Mouse (Mus musculus): ENCODE results near the gene Ntn1. TPM values are rescaled to one million over a fixed set of nuclear protein-coding genes. Genes with fewer than 3 reads are reported as not detected.

Gene Ntn1
- polyA plus RNA-seq, 1 experiment from 2014 or later, result 9.1 TPM

DNA sequence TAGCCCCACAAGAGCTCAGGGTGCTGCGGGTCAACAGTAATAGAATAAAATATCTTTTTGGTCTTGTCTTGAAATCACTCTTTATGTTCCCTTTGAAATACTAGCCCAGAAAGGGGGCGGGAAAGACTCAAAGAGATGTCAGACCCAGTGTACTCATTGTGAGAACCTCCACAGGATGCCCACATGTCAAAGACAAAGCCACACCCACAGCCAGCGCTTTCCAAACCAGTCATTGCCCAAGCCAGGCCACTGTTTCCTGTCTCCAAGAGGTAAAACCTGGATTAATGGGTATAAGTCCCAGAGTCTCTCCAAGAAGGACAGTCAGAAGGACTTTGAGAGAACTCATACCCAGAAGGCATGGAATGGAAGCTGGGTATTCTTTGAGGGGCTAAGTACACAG is 60.3 kb downstream of the Ntn1 start:
- ATAC-seq, result no peak
- Histone ChIP-seq H3K36me3 (no peaks in the 10 kb centered on the region), H3K4me2 (replicated peaks) (no peak overlapping the region), H3K9me3 (no peaks in the 10 kb centered on the region), H3K27me3 (replicated peaks) (no peaks in the 10 kb centered on the region), H3K4me3 (replicated peaks) (no peak overlapping the region), H3K9ac (no peak overlapping the region), H3K27ac (no peak overlapping the region), H3K4me1 (replicated peaks) (peaks cover 23% of the 10 kb centered on the region)
- WGBS, result 83% methylated on average over 3 of the region's 3 CpGs

GRCm38 (mm10) chr11:68339856-68340255 is 60.8 kb downstream of the Ntn1 start:
- WGBS, result 91% methylated on average over 13 of the region's 13 CpGs
- Histone ChIP-seq H3K9ac (no peak overlapping the region), H3K4me3 (replicated peaks) (no peak overlapping the region), H3K9me3 (no peaks in the 10 kb centered on the region), H3K27me3 (replicated peaks) (no peaks in the 10 kb centered on the region), H3K4me1 (replicated peaks) (peaks cover 20% of the 10 kb centered on the region), H3K36me3 (no peaks in the 10 kb centered on the region), H3K4me2 (replicated peaks) (no peak overlapping the region), H3K27ac (no peak overlapping the region)
- ATAC-seq, result no peak

- no peak for ATAC-seq
- Histone ChIP-seq H3K27ac (no peak overlapping the region), H3K4me1 (replicated peaks) (peaks cover 16% of the 10 kb centered on the region; the same call in 1 of the 2 replicates), H3K4me3 (replicated peaks) (no peak overlapping the region), H3K36me3 (no peaks in the 10 kb centered on the region), H3K9ac (no peak overlapping the region), H3K27me3 (replicated peaks) (no peaks in the 10 kb centered on the region), H3K4me2 (replicated peaks) (no peak overlapping the region), H3K9me3 (no peaks in the 10 kb centered on the region)
- WGBS, result 98% methylated on average over 7 of the region's 7 CpGs
These were observed 61.3 kb downstream of the Ntn1 start for GRCm38 (mm10) chr11:68339331-68339730.

DNA sequence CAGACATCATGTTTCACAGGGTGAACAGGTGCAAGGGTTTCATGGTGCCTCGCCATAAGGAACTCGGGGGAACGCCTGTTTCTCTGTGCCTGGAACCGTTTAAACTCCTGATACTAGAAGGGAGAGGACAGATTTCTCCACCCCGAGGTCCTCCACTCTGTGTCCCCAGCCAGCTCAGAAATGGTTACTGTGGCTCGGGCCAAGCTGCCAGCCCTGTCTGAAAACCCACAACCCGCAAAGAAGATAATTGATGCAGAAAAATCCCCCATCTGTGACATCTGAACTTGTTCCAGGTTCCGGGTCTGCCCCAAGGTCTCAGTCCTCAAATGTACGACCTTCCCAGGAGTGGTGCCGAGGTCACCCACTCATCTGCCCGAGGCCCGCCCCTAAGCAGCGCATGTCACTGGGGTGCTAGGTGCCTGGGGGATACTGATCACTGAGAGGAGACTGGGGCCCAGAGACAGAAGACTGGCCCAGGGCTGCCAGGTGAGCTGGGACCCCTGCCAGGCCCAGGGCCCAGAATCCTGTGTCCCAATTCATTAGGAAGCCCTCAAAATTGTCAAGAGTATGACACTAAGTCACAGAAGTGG is 68.9 kb downstream of the Ntn1 start:
- H3K36me3 ChIP-seq, result no peaks in the 10 kb centered on the region
- 84% methylated on average over 13 of the region's 13 CpGs for WGBS
- no peak overlapping the region for H3K9ac ChIP-seq
- no peak overlapping the region for H3K4me2 ChIP-seq (replicated peaks)
- no peaks in the 10 kb centered on the region for H3K27me3 ChIP-seq (replicated peaks)
- no peaks in the 10 kb centered on the region for H3K4me1 ChIP-seq (replicated peaks)
- no peak overlapping the region for H3K4me3 ChIP-seq (replicated peaks)
- no peak for ATAC-seq
- no peak overlapping the region for H3K27ac ChIP-seq
- no peaks in the 10 kb centered on the region for H3K9me3 ChIP-seq

GRCm38 (mm10) chr11:68331117-68331437 is 69.5 kb downstream of the Ntn1 start:
- 54% methylated on average over 6 of the region's 6 CpGs for WGBS

GRCm38 (mm10) chr11:68330398-68331116 is 70.1 kb downstream of the Ntn1 start:
- no peak for ATAC-seq
- WGBS, result 56% methylated on average over 10 of the region's 10 CpGs
- H3K9ac ChIP-seq, result no peak overlapping the region
- no peak overlapping the region for H3K4me2 ChIP-seq (replicated peaks)
- no peaks in the 10 kb centered on the region for H3K36me3 ChIP-seq
- no peaks in the 10 kb centered on the region for H3K27me3 ChIP-seq (replicated peaks)
- H3K27ac ChIP-seq, result no peak overlapping the region
- H3K4me1 ChIP-seq (replicated peaks), result no peaks in the 10 kb centered on the region
- H3K4me3 ChIP-seq (replicated peaks), result no peak overlapping the region
- H3K9me3 ChIP-seq, result no peaks in the 10 kb centered on the region

More at GRCm38 (mm10) chr11:68331117-68331437, 69.5 kb downstream of the Ntn1 start:
- Histone ChIP-seq H3K4me3 (replicated peaks) (no peak overlapping the region), H3K9ac (no peak overlapping the region), H3K36me3 (no peaks in the 10 kb centered on the region), H3K4me1 (replicated peaks) (no peaks in the 10 kb centered on the region), H3K27ac (no peak overlapping the region), H3K4me2 (replicated peaks) (no peak overlapping the region), H3K27me3 (replicated peaks) (no peaks in the 10 kb centered on the region), H3K9me3 (no peaks in the 10 kb centered on the region)
- no peak for ATAC-seq

DNA sequence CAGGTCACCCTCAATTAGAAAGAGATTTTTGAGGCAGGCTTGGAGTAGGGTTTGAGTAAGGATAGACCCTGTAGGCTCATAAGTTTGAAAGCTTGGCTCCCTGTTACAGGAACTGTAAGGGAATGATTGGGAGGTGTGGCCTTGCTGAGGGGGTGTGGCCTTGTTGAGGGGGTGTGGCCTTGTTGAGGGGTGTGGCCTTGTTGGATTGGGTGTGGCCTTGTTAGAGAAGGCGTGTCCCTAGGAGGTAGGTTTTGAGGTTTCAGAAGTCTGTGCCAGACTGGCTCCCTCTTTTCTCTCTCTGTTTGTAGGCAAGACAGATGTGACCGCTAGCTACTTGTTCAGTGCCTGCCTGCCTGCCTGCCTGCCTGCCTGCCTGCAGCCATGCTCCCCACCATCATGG is 75.8 kb downstream of the Ntn1 start:
- H3K36me3 ChIP-seq, result no peaks in the 10 kb centered on the region
- no peak overlapping the region for H3K4me3 ChIP-seq (replicated peaks)
- H3K27me3 ChIP-seq (replicated peaks), result no peaks in the 10 kb centered on the region
- no peaks in the 10 kb centered on the region for H3K9me3 ChIP-seq
- H3K4me1 ChIP-seq (replicated peaks), result no peaks in the 10 kb centered on the region
- ATAC-seq, result no peak
- no peak overlapping the region for H3K27ac ChIP-seq
- WGBS, result 86% methylated on average over 2 of the region's 2 CpGs
- no peak overlapping the region for H3K9ac ChIP-seq
- H3K4me2 ChIP-seq (replicated peaks), result no peak overlapping the region

GRCm38 (mm10) chr11:68321417-68321816 is 79.2 kb downstream of the Ntn1 start:
- Histone ChIP-seq H3K27me3 (replicated peaks) (no peaks in the 10 kb centered on the region), H3K27ac (no peak overlapping the region), H3K9me3 (no peaks in the 10 kb centered on the region), H3K4me1 (replicated peaks) (no peaks in the 10 kb centered on the region), H3K36me3 (no peaks in the 10 kb centered on the region), H3K4me2 (replicated peaks) (no peak overlapping the region), H3K4me3 (replicated peaks) (no peak overlapping the region), H3K9ac (no peak overlapping the region)
- ATAC-seq, result no peak
- WGBS, result 72% methylated on average over 7 of the region's 7 CpGs

DNA sequence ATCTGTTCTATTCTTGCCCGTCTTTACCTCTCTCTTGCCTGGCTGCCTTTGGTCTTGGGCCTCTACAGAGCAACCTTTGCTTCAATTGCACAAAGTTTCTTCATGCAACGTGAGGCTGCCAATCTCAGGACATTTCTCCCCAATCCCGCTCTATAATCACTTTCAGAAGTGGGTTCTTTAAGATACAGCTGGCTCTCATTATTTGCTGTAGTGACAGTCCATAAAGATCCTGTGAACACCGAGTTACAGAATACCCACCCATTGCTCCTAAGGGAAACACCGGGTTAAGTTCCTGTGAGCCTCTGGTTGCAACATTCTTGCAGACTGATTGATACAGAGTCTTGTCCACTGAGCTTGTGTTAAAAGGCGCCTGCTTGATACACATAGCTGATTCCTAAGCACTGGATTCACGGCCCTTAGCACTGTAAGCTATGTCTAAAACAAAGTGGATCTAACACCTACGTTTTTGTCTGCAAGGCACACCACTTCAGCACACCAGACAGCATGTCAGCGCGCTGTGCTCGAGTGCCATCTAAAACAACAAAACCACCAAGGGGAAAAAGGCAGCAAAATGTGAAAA is 85.0 kb downstream of the Ntn1 start:
- Histone ChIP-seq H3K4me2 (replicated peaks) (no peak overlapping the region), H3K9ac (no peak overlapping the region), H3K27me3 (replicated peaks) (no peaks in the 10 kb centered on the region), H3K27ac (no peak overlapping the region), H3K4me3 (replicated peaks) (no peak overlapping the region), H3K4me1 (replicated peaks) (peaks cover 15% of the 10 kb centered on the region; the same call in 1 of the 2 replicates), H3K9me3 (no peaks in the 10 kb centered on the region), H3K36me3 (no peaks in the 10 kb centered on the region)
- ATAC-seq, result no peak
- 67% methylated on average over 11 of the region's 11 CpGs for WGBS

DNA sequence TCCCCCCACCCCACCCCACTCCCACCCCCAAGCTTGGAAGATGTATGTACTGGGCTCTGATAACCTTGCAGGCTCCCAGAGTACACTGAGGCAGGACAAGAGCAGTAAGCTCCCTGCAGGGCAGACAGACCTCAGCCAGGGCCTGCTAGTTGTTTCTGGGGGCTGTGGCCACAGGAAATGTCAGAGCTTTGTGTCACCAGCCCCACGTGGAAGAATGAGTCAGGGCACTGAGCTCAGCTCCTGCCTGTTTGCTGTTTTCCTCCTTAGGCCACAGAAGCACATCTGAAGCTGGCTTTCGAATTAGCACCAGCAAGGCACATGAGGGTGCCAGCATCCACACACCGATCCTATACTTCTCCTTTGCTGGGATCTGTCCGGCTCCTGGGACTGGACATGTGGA is 86.8 kb downstream of the Ntn1 start:
- Histone ChIP-seq H3K4me3 (replicated peaks) (no peak overlapping the region), H3K4me1 (replicated peaks) (peaks cover 22% of the 10 kb centered on the region; the same call in 1 of the 2 replicates), H3K4me2 (replicated peaks) (no peak overlapping the region), H3K27ac (no peak overlapping the region), H3K9me3 (no peaks in the 10 kb centered on the region), H3K9ac (no peak overlapping the region), H3K27me3 (replicated peaks) (no peaks in the 10 kb centered on the region), H3K36me3 (no peaks in the 10 kb centered on the region)
- WGBS, result 58% methylated on average over 4 of the region's 4 CpGs
- no peak for ATAC-seq

GRCm38 (mm10) chr11:68313065-68313464 is 87.6 kb downstream of the Ntn1 start:
- peaks cover 23% of the 10 kb centered on the region; the same call in 1 of the 2 replicates for H3K4me1 ChIP-seq (replicated peaks)
- H3K27ac ChIP-seq, result no peak overlapping the region
- H3K9me3 ChIP-seq, result no peaks in the 10 kb centered on the region
- no peak for ATAC-seq
- H3K36me3 ChIP-seq, result no peaks in the 10 kb centered on the region
- H3K4me3 ChIP-seq (replicated peaks), result no peak overlapping the region
- no peak overlapping the region for H3K9ac ChIP-seq
- no peaks in the 10 kb centered on the region for H3K27me3 ChIP-seq (replicated peaks)
- H3K4me2 ChIP-seq (replicated peaks), result no peak overlapping the region
- 23% methylated on average over 7 of the region's 7 CpGs for WGBS

GRCm38 (mm10) chr11:68308911-68309580 is 91.6 kb downstream of the Ntn1 start:
- no peak overlapping the region for H3K27ac ChIP-seq
- peaks cover 25% of the 10 kb centered on the region; the same call in 1 of the 2 replicates for H3K4me1 ChIP-seq (replicated peaks)
- 43% methylated on average over 10 of the region's 10 CpGs for WGBS
- H3K4me2 ChIP-seq (replicated peaks), result no peak overlapping the region
- H3K36me3 ChIP-seq, result no peaks in the 10 kb centered on the region
- H3K27me3 ChIP-seq (replicated peaks), result no peaks in the 10 kb centered on the region
- no peak overlapping the region for H3K9ac ChIP-seq
- no peak for ATAC-seq
- H3K4me3 ChIP-seq (replicated peaks), result no peak overlapping the region
- H3K9me3 ChIP-seq, result no peaks in the 10 kb centered on the region

Measured in intestine, embryonic 15.5 days (tissue).